Mouse (Mus musculus) liver, embryonic 15.5 days (tissue): ENCODE measurements around the gene Mx1. TPM values are rescaled to one million over a fixed set of nuclear protein-coding genes. Genes with fewer than 3 reads are reported as not detected.

Experiments used
- ATAC-seq: fragments of 200-750 bp; cut with Nextera tagmentation; 2 replicates; pipeline ENCODE4 v1.8.0; 2017; ENCODE audit warnings: moderate number of reproducible peaks, mild to moderate bottlenecking, moderate library complexity; ENCODE audit not compliant: insufficient read depth
- H3K27ac ChIP-seq: fragments of 300-500 bp; sonication (generic); replicated peaks from 2 replicates; pipeline ENCODE4 v1.5.1; 2015; ENCODE audit warnings: mild to moderate bottlenecking, inconsistent platforms
- H3K27me3 ChIP-seq: fragments of 300-500 bp; sonication (generic); 2 replicates; pipeline ENCODE4 v1.6.1; 2015; ENCODE audit warnings: mild to moderate bottlenecking, inconsistent platforms
- H3K36me3 ChIP-seq: fragments of 300-500 bp; sonication (generic); replicated peaks from 2 replicates; pipeline ENCODE4 v1.6.1; 2015; ENCODE audit warnings: moderate library complexity, mild to moderate bottlenecking, inconsistent platforms
- H3K4me1 ChIP-seq: fragments of 300-500 bp; sonication (generic); replicated peaks from 2 replicates; pipeline ENCODE4 v1.6.1; 2015; ENCODE audit warnings: inconsistent platforms
- H3K4me2 ChIP-seq: fragments of 300-500 bp; sonication (generic); 2 replicates; pipeline ENCODE4 v1.6.1; 2015; ENCODE audit warnings: moderate library complexity, mild to moderate bottlenecking, inconsistent platforms
- H3K4me3 ChIP-seq: fragments of 300-500 bp; sonication (generic); replicated peaks from 2 replicates; pipeline ENCODE4 v1.5.1; 2015; ENCODE audit warnings: mild to moderate bottlenecking, inconsistent platforms
- H3K9ac ChIP-seq: fragments of 300-500 bp; sonication (generic); 2 replicates; pipeline ENCODE4 v1.6.1; 2015; ENCODE audit warnings: moderate library complexity, mild to moderate bottlenecking, inconsistent platforms
- H3K9me3 ChIP-seq: fragments of 300-500 bp; sonication (generic); replicated peaks from 2 replicates; pipeline ENCODE4 v1.6.1; 2016; ENCODE audit warnings: inconsistent platforms
- WGBS: fragments of 180-500 bp; shearing (Covaris S2); methylation state at CpG from one replicate; pipeline ENCODE4 v1.1.7; 2015; ENCODE audit warnings: mixed read lengths; ENCODE audit not compliant: insufficient replicate concordance; 5-methylcytosine and 5-hydroxymethylcytosine counted together
- polyA plus RNA-seq: library from polyadenylated mRNA; unstranded; fragments of >200 nt; fragmentation: Nextera tagmentation; extraction: Ambion mirVana; gene quantifications from 2 replicates; pipeline ENCODE4 v1.2.1, GENCODE M21; 2015

The Mx1 gene
- 0.23 and 0.29 TPM in 2 replicates for polyA plus RNA-seq

- H3K4me1 ChIP-seq, result 0 out of 2 replicates have a peak, but pooled peaks cover 3% of the 10 kb centered on the region
- no peaks in the 10 kb centered on the region for H3K27me3 ChIP-seq
- ATAC-seq, result peak; percentile 52
- no peak within 1 kb of the TSS for H3K4me2 ChIP-seq
- no peak within 1 kb of the TSS for H3K4me3 ChIP-seq
- H3K27ac ChIP-seq, result no peak within 1 kb of the TSS
- 16% methylated on average over 4 of the region's 4 CpGs for WGBS
- no peaks in the 10 kb centered on the region for H3K36me3 ChIP-seq
- H3K9me3 ChIP-seq, result no peaks in the 10 kb centered on the region
- no peak within 1 kb of the TSS for H3K9ac ChIP-seq
Observed at GRCm38 (mm10) chr16:97462481-97463181, at the start of gene Mx1. Gene Mx1, minus strand, starts transcription at chr16:97462907.

DNA sequence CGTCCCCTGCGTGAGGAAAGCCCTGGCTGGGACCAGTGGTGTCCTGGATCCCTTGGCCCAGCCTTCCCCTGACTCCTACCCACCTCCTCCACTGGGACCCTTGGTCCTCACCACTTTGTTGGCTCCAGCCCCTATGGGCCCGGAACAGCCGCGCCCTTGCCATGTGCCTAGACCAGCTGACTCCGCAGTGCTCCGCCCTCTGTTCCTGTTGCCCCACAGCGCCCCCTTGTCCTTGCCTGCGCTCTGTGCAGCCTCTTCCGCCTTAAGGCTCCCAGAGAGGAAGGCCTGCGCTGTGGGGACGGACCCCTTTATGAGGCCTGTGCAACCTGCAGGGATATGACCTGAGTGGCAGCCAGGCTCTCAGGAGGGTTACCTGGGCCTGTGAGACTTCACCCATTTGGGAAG lies 49.6 kb upstream of the Mx1 start:
- H3K4me1 ChIP-seq, result no peaks in the 10 kb centered on the region
- H3K9ac ChIP-seq, result no peak overlapping the region
- ATAC-seq, result no peak
- H3K27ac ChIP-seq, result no peak overlapping the region
- 73% methylated on average over 12 of the region's 12 CpGs for WGBS
- no peak overlapping the region for H3K4me2 ChIP-seq
- H3K9me3 ChIP-seq, result no peaks in the 10 kb centered on the region
- H3K36me3 ChIP-seq, result no peaks in the 10 kb centered on the region
- no peaks in the 10 kb centered on the region for H3K27me3 ChIP-seq
- no peak overlapping the region for H3K4me3 ChIP-seq

- ATAC-seq, result no peak
- H3K4me2 ChIP-seq, result no peak overlapping the region
- no peaks in the 10 kb centered on the region for H3K4me1 ChIP-seq
- no peaks in the 10 kb centered on the region for H3K27me3 ChIP-seq
- no peak overlapping the region for H3K27ac ChIP-seq
- no peaks in the 10 kb centered on the region for H3K36me3 ChIP-seq
- H3K4me3 ChIP-seq, result no peak overlapping the region
- no peaks in the 10 kb centered on the region for H3K9me3 ChIP-seq
- H3K9ac ChIP-seq, result no peak overlapping the region
Observed at GRCm38 (mm10) chr16:97511495-97511894, 48.8 kb upstream of the Mx1 start.

DNA sequence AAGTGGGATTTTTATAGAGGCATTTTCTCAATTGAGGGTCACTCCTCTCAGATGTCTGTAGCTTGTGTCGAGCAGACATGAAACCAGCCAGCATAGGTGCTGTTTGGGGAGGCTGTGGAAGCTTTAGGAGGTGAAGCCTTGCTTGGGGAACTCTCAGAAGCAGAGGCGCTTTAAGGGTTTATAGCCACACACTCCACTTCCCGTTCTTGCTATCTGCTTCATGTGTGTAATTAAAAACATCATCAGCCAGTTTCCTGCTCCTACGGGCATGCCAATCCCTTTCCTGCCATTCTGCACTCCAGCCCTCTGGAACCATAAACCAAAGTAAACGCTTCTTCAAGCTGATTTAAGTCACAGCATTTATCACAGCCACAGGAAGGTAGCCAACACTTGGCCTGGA lies 48.1 kb upstream of the Mx1 start:
- Histone ChIP-seq H3K4me3 (no peak overlapping the region), H3K27ac (no peak overlapping the region), H3K36me3 (no peaks in the 10 kb centered on the region), H3K27me3 (no peaks in the 10 kb centered on the region), H3K4me2 (no peak overlapping the region), H3K9me3 (no peaks in the 10 kb centered on the region), H3K4me1 (no peaks in the 10 kb centered on the region), H3K9ac (no peak overlapping the region)
- no peak for ATAC-seq
- WGBS, result 23% methylated on average over 5 of the region's 5 CpGs

GRCm38 (mm10) chr16:97507783-97508182 lies 45.1 kb upstream of the Mx1 start:
- no peak overlapping the region for H3K9ac ChIP-seq
- no peak overlapping the region for H3K4me3 ChIP-seq
- H3K27ac ChIP-seq, result no peak overlapping the region
- no peaks in the 10 kb centered on the region for H3K9me3 ChIP-seq
- ATAC-seq, result no peak
- no peak overlapping the region for H3K4me2 ChIP-seq
- H3K4me1 ChIP-seq, result no peaks in the 10 kb centered on the region
- no peaks in the 10 kb centered on the region for H3K36me3 ChIP-seq
- no peaks in the 10 kb centered on the region for H3K27me3 ChIP-seq

DNA sequence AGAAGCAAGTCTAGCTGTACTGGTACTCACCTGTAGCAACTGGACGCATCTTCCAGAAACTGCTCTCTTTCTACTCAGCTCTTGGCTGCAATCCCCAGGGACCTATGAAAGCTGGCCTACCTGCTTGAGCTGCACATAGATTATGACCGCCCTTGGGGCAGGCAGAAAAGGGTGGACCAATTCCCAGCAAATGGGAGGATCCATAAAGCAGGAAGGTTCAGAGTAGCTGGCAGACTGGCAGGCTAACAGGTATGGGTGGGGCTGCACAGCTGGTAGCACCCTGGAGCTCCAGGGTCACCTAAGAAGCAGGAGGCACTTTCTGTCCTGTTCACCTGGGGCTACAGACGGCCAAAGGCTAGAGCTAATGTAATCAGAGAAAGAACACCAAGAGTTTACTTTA lies 42.1 kb upstream of the Mx1 start:
- no peak for ATAC-seq

GRCm38 (mm10) chr16:97503849-97504248 lies 41.1 kb upstream of the Mx1 start:
- H3K4me2 ChIP-seq, result no peak overlapping the region
- no peak overlapping the region for H3K4me3 ChIP-seq
- no peaks in the 10 kb centered on the region for H3K4me1 ChIP-seq
- no peaks in the 10 kb centered on the region for H3K27me3 ChIP-seq
- H3K27ac ChIP-seq, result no peak overlapping the region
- ATAC-seq, result no peak
- WGBS, result 38% methylated on average over 3 of the region's 3 CpGs
- no peak overlapping the region for H3K9ac ChIP-seq
- no peaks in the 10 kb centered on the region for H3K36me3 ChIP-seq
- H3K9me3 ChIP-seq, result no peaks in the 10 kb centered on the region

More for the DNA sequence above, 42.1 kb upstream of the Mx1 start:
- Histone ChIP-seq H3K4me1 (no peaks in the 10 kb centered on the region), H3K4me2 (no peak overlapping the region), H3K36me3 (no peaks in the 10 kb centered on the region), H3K27ac (no peak overlapping the region), H3K9me3 (no peaks in the 10 kb centered on the region), H3K27me3 (no peaks in the 10 kb centered on the region), H3K4me3 (no peak overlapping the region), H3K9ac (no peak overlapping the region)
- WGBS, result 59% methylated on average over 3 of the region's 3 CpGs

- H3K4me2 ChIP-seq, result no peak overlapping the region
- no peak overlapping the region for H3K4me3 ChIP-seq
- H3K4me1 ChIP-seq, result no peaks in the 10 kb centered on the region
- no peaks in the 10 kb centered on the region for H3K27me3 ChIP-seq
- no peaks in the 10 kb centered on the region for H3K9me3 ChIP-seq
- H3K27ac ChIP-seq, result no peak overlapping the region
- 66% methylated on average over 7 of the region's 7 CpGs for WGBS
- no peaks in the 10 kb centered on the region for H3K36me3 ChIP-seq
- ATAC-seq, result no peak
- no peak overlapping the region for H3K9ac ChIP-seq
Observed at GRCm38 (mm10) chr16:97500901-97501300, 38.2 kb upstream of the Mx1 start.

GRCm38 (mm10) chr16:97499450-97499849 lies 36.7 kb upstream of the Mx1 start:
- Histone ChIP-seq H3K36me3 (no peaks in the 10 kb centered on the region), H3K9me3 (no peaks in the 10 kb centered on the region), H3K27me3 (no peaks in the 10 kb centered on the region), H3K4me2 (no peak overlapping the region), H3K27ac (no peak overlapping the region), H3K4me3 (no peak overlapping the region), H3K4me1 (no peaks in the 10 kb centered on the region), H3K9ac (no peak overlapping the region)
- ATAC-seq, result no peak
- 76% methylated on average over 7 of the region's 7 CpGs for WGBS

- Histone ChIP-seq H3K36me3 (no peaks in the 10 kb centered on the region), H3K4me3 (no peak overlapping the region), H3K27ac (no peak overlapping the region), H3K9me3 (no peaks in the 10 kb centered on the region), H3K9ac (no peak overlapping the region), H3K4me2 (no peak overlapping the region), H3K27me3 (no peaks in the 10 kb centered on the region), H3K4me1 (no peaks in the 10 kb centered on the region)
- WGBS, result 62% methylated on average over 3 of the region's 3 CpGs
- ATAC-seq, result no peak
Observed at GRCm38 (mm10) chr16:97498139-97498538, 35.4 kb upstream of the Mx1 start.

DNA sequence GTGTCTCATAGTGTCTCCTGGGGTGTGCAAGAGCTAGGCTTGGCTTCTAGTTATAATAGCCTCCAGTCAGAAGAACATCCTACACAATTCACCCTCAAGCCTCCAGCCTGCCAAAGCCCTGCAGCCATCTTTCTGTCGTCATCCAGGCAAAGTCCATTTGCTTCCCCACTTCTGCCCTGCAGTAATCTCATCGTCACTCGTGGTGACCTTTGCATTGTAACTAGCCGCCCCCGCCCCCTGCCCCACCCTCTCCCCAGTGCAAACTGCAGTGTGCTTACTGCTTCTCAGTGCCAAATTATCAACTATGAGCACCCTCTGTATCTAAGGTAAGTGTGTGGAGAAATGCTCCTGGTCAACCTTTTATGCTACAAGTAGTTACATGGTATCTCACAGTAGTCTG lies 35.0 kb upstream of the Mx1 start:
- Histone ChIP-seq H3K36me3 (no peaks in the 10 kb centered on the region), H3K4me2 (no peak overlapping the region; the same call in 1 of the 2 replicates), H3K9ac (no peak overlapping the region), H3K9me3 (no peaks in the 10 kb centered on the region), H3K4me3 (no peak overlapping the region), H3K27me3 (no peaks in the 10 kb centered on the region), H3K27ac (no peak overlapping the region), H3K4me1 (no peaks in the 10 kb centered on the region)
- 48% methylated on average over 5 of the region's 5 CpGs for WGBS
- peak; percentile 57 for ATAC-seq

- H3K36me3 ChIP-seq, result no peaks in the 10 kb centered on the region
- H3K9me3 ChIP-seq, result no peaks in the 10 kb centered on the region
- WGBS, result 45% methylated on average over 3 of the region's 3 CpGs
- no peak overlapping the region for H3K4me2 ChIP-seq
- no peak for ATAC-seq
- H3K4me1 ChIP-seq, result no peaks in the 10 kb centered on the region
- no peak overlapping the region for H3K9ac ChIP-seq
- no peaks in the 10 kb centered on the region for H3K27me3 ChIP-seq
- H3K27ac ChIP-seq, result no peak overlapping the region
- no peak overlapping the region for H3K4me3 ChIP-seq
Observed at GRCm38 (mm10) chr16:97496026-97496425, 33.3 kb upstream of the Mx1 start.
